Mouse (Mus musculus): ENCODE data around the gene Rasal2. TPM values are rescaled to one million over a fixed set of nuclear protein-coding genes. Genes with fewer than 3 reads are reported as not detected.

Gene Rasal2
- polyA plus RNA-seq, 1 experiment from 2014 or later = 9.1 TPM

GRCm38 (mm10) chr1:157295868-157296267 is 116.5 kb downstream of the Rasal2 start:
- ATAC-seq (ENCODE audit: insufficient number of reproducible peaks, insufficient read depth, low FRiP score, low read depth) = no peak
- Histone ChIP-seq H3K27me3 (ENCODE audit: control insufficient read depth, insufficient read depth, low read length) (no peaks in the 10 kb centered on the region), H3K4me3 (ENCODE audit: low read depth, low read length) (no peak overlapping the region), H3K27ac (ENCODE audit: low read length) (no peak overlapping the region), H3K9me3 (ENCODE audit: control insufficient read depth, low read depth, low read length) (no peaks in the 10 kb centered on the region), H3K9ac (replicated peaks; ENCODE audit: low read depth, low read length) (no peak overlapping the region), H3K36me3 (ENCODE audit: control insufficient read depth, insufficient read depth, low read length) (no peaks in the 10 kb centered on the region), H3K4me1 (ENCODE audit: control insufficient read depth, insufficient read depth, low read length) (no peaks in the 10 kb centered on the region), H3K4me2 (replicated peaks; ENCODE audit: low read depth, low read length) (no peak overlapping the region)
- WGBS = 92% methylated on average over 3 of the region's 3 CpGs

- no peak for ATAC-seq (ENCODE audit: insufficient number of reproducible peaks, insufficient read depth, low FRiP score, low read depth)
- WGBS = 90% methylated on average over 2 of the region's 2 CpGs
- Histone ChIP-seq H3K4me3 (ENCODE audit: low read depth, low read length) (no peak overlapping the region), H3K4me2 (replicated peaks; ENCODE audit: low read depth, low read length) (no peak overlapping the region), H3K27ac (ENCODE audit: low read length) (no peak overlapping the region), H3K4me1 (ENCODE audit: control insufficient read depth, insufficient read depth, low read length) (no peaks in the 10 kb centered on the region), H3K27me3 (ENCODE audit: control insufficient read depth, insufficient read depth, low read length) (no peaks in the 10 kb centered on the region), H3K36me3 (ENCODE audit: control insufficient read depth, insufficient read depth, low read length) (no peaks in the 10 kb centered on the region), H3K9ac (replicated peaks; ENCODE audit: low read depth, low read length) (no peak overlapping the region), H3K9me3 (ENCODE audit: control insufficient read depth, low read depth, low read length) (no peaks in the 10 kb centered on the region)
These were observed 122.2 kb downstream of the Rasal2 start for GRCm38 (mm10) chr1:157290173-157290572.

- Histone ChIP-seq H3K36me3 (ENCODE audit: control insufficient read depth, insufficient read depth, low read length) (no peaks in the 10 kb centered on the region), H3K4me3 (ENCODE audit: low read depth, low read length) (no peak overlapping the region), H3K27ac (ENCODE audit: low read length) (no peak overlapping the region), H3K27me3 (ENCODE audit: control insufficient read depth, insufficient read depth, low read length) (no peaks in the 10 kb centered on the region), H3K9me3 (ENCODE audit: control insufficient read depth, low read depth, low read length) (no peaks in the 10 kb centered on the region), H3K9ac (replicated peaks; ENCODE audit: low read depth, low read length) (no peak overlapping the region), H3K4me2 (replicated peaks; ENCODE audit: low read depth, low read length) (no peak overlapping the region), H3K4me1 (ENCODE audit: control insufficient read depth, insufficient read depth, low read length) (no peaks in the 10 kb centered on the region)
- WGBS = 80% methylated on average over 2 of the region's 2 CpGs
- no peak for ATAC-seq (ENCODE audit: insufficient number of reproducible peaks, insufficient read depth, low FRiP score, low read depth)
These were observed 123.1 kb downstream of the Rasal2 start for GRCm38 (mm10) chr1:157289251-157289650.

- Histone ChIP-seq H3K27ac (ENCODE audit: low read length) (no peak overlapping the region), H3K9me3 (ENCODE audit: control insufficient read depth, low read depth, low read length) (no peaks in the 10 kb centered on the region), H3K36me3 (ENCODE audit: control insufficient read depth, insufficient read depth, low read length) (no peaks in the 10 kb centered on the region), H3K4me1 (ENCODE audit: control insufficient read depth, insufficient read depth, low read length) (no peaks in the 10 kb centered on the region), H3K4me3 (ENCODE audit: low read depth, low read length) (no peak overlapping the region), H3K27me3 (ENCODE audit: control insufficient read depth, insufficient read depth, low read length) (no peaks in the 10 kb centered on the region), H3K9ac (replicated peaks; ENCODE audit: low read depth, low read length) (no peak overlapping the region), H3K4me2 (replicated peaks; ENCODE audit: low read depth, low read length) (no peak overlapping the region)
- 16% methylated on average over 4 of the region's 4 CpGs for WGBS
- no peak for ATAC-seq (ENCODE audit: insufficient number of reproducible peaks, insufficient read depth, low FRiP score, low read depth)
These were observed 125.8 kb downstream of the Rasal2 start for GRCm38 (mm10) chr1:157286561-157286960.

- WGBS = 68% methylated on average over 3 of the region's 3 CpGs
- Histone ChIP-seq H3K9ac (replicated peaks; ENCODE audit: low read depth, low read length) (no peak overlapping the region), H3K4me1 (ENCODE audit: control insufficient read depth, insufficient read depth, low read length) (no peaks in the 10 kb centered on the region), H3K9me3 (ENCODE audit: control insufficient read depth, low read depth, low read length) (no peaks in the 10 kb centered on the region), H3K4me2 (replicated peaks; ENCODE audit: low read depth, low read length) (no peak overlapping the region), H3K36me3 (ENCODE audit: control insufficient read depth, insufficient read depth, low read length) (no peaks in the 10 kb centered on the region), H3K27ac (ENCODE audit: low read length) (no peak overlapping the region), H3K4me3 (ENCODE audit: low read depth, low read length) (no peak overlapping the region), H3K27me3 (ENCODE audit: control insufficient read depth, insufficient read depth, low read length) (no peaks in the 10 kb centered on the region)
- ATAC-seq (ENCODE audit: insufficient number of reproducible peaks, insufficient read depth, low FRiP score, low read depth) = no peak
These were observed 127.0 kb downstream of the Rasal2 start for GRCm38 (mm10) chr1:157285366-157285765.

GRCm38 (mm10) chr1:157280781-157281180 is 131.6 kb downstream of the Rasal2 start:
- no peaks in the 10 kb centered on the region for H3K4me1 ChIP-seq (ENCODE audit: control insufficient read depth, insufficient read depth, low read length)
- no peak overlapping the region for H3K4me2 ChIP-seq (replicated peaks; ENCODE audit: low read depth, low read length)
- H3K27me3 ChIP-seq (ENCODE audit: control insufficient read depth, insufficient read depth, low read length) = no peaks in the 10 kb centered on the region
- no peak overlapping the region for H3K4me3 ChIP-seq (ENCODE audit: low read depth, low read length)
- H3K27ac ChIP-seq (ENCODE audit: low read length) = no peak overlapping the region
- no peaks in the 10 kb centered on the region for H3K36me3 ChIP-seq (ENCODE audit: control insufficient read depth, insufficient read depth, low read length)
- no peak for ATAC-seq (ENCODE audit: insufficient number of reproducible peaks, insufficient read depth, low FRiP score, low read depth)
- no peaks in the 10 kb centered on the region for H3K9me3 ChIP-seq (ENCODE audit: control insufficient read depth, low read depth, low read length)
- no peak overlapping the region for H3K9ac ChIP-seq (replicated peaks; ENCODE audit: low read depth, low read length)

- no peak overlapping the region for H3K27ac ChIP-seq (ENCODE audit: low read length)
- no peak overlapping the region for H3K4me2 ChIP-seq (replicated peaks; ENCODE audit: low read depth, low read length)
- no peak overlapping the region for H3K9ac ChIP-seq (replicated peaks; ENCODE audit: low read depth, low read length)
- no peaks in the 10 kb centered on the region for H3K9me3 ChIP-seq (ENCODE audit: control insufficient read depth, low read depth, low read length)
- no peaks in the 10 kb centered on the region for H3K27me3 ChIP-seq (ENCODE audit: control insufficient read depth, insufficient read depth, low read length)
- H3K4me3 ChIP-seq (ENCODE audit: low read depth, low read length) = no peak overlapping the region
- no peaks in the 10 kb centered on the region for H3K36me3 ChIP-seq (ENCODE audit: control insufficient read depth, insufficient read depth, low read length)
- ATAC-seq (ENCODE audit: insufficient number of reproducible peaks, insufficient read depth, low FRiP score, low read depth) = no peak
- no peaks in the 10 kb centered on the region for H3K4me1 ChIP-seq (ENCODE audit: control insufficient read depth, insufficient read depth, low read length)
- 88% methylated on average over 4 of the region's 4 CpGs for WGBS
These were observed 136.6 kb downstream of the Rasal2 start for GRCm38 (mm10) chr1:157275672-157276307.

GRCm38 (mm10) chr1:157267894-157268293 is 144.5 kb downstream of the Rasal2 start:
- no peaks in the 10 kb centered on the region for H3K27me3 ChIP-seq (ENCODE audit: control insufficient read depth, insufficient read depth, low read length)
- no peaks in the 10 kb centered on the region for H3K36me3 ChIP-seq (ENCODE audit: control insufficient read depth, insufficient read depth, low read length)
- ATAC-seq (ENCODE audit: insufficient number of reproducible peaks, insufficient read depth, low FRiP score, low read depth) = no peak
- no peak overlapping the region for H3K9ac ChIP-seq (replicated peaks; ENCODE audit: low read depth, low read length)
- 88% methylated on average over 3 of the region's 3 CpGs for WGBS
- no peaks in the 10 kb centered on the region for H3K9me3 ChIP-seq (ENCODE audit: control insufficient read depth, low read depth, low read length)
- no peak overlapping the region for H3K27ac ChIP-seq (ENCODE audit: low read length)
- H3K4me3 ChIP-seq (ENCODE audit: low read depth, low read length) = no peak overlapping the region
- no peak overlapping the region for H3K4me2 ChIP-seq (replicated peaks; ENCODE audit: low read depth, low read length)
- no peaks in the 10 kb centered on the region for H3K4me1 ChIP-seq (ENCODE audit: control insufficient read depth, insufficient read depth, low read length)

- 20% methylated on average over 4 of the region's 4 CpGs for WGBS
- H3K27ac ChIP-seq (ENCODE audit: low read length) = no peak overlapping the region
- H3K9ac ChIP-seq (replicated peaks; ENCODE audit: low read depth, low read length) = no peak overlapping the region
- H3K4me3 ChIP-seq (ENCODE audit: low read depth, low read length) = no peak overlapping the region
- peak; percentile 79 for ATAC-seq (ENCODE audit: insufficient number of reproducible peaks, insufficient read depth, low FRiP score, low read depth)
- no peaks in the 10 kb centered on the region for H3K4me1 ChIP-seq (ENCODE audit: control insufficient read depth, insufficient read depth, low read length)
- H3K4me2 ChIP-seq (replicated peaks; ENCODE audit: low read depth, low read length) = no peak overlapping the region
- H3K9me3 ChIP-seq (ENCODE audit: control insufficient read depth, low read depth, low read length) = no peaks in the 10 kb centered on the region
- no peaks in the 10 kb centered on the region for H3K36me3 ChIP-seq (ENCODE audit: control insufficient read depth, insufficient read depth, low read length)
- H3K27me3 ChIP-seq (ENCODE audit: control insufficient read depth, insufficient read depth, low read length) = no peaks in the 10 kb centered on the region
These were observed 155.8 kb downstream of the Rasal2 start for GRCm38 (mm10) chr1:157256562-157256961.
